Mouse (Mus musculus) heart, adult 2 months (tissue): ENCODE data around the gene Nudt19. TPM values are rescaled to one million over a fixed set of nuclear protein-coding genes. Genes with fewer than 3 reads are reported as not detected.

Source experiments
- DNase-seq, 2 experiments: peaks; one replicate each; pipeline ENCODE4 v3.0.0; 2021
- H3K27ac ChIP-seq: fragments of 200-600 bp; 2 replicates; pipeline ENCODE4 v1.8.1; 2022
- H3K27me3 ChIP-seq: fragments of 200-500 bp; 2 replicates; pipeline ENCODE4 v1.6.1; 2012; ENCODE audit warnings: mild to moderate bottlenecking, low read length, inconsistent platforms, mixed read lengths; ENCODE audit not compliant: control insufficient read depth, insufficient read depth
- H3K36me3 ChIP-seq: fragments of 200-500 bp; 2 replicates; pipeline ENCODE4 v1.6.1; 2012; ENCODE audit warnings: low read length, inconsistent platforms; ENCODE audit not compliant: control insufficient read depth, insufficient read depth
- H3K4me1 ChIP-seq: fragments of 200-500 bp; 2 replicates; pipeline ENCODE4 v1.6.1; 2011; ENCODE audit warnings: low read length; ENCODE audit not compliant: control insufficient read depth, insufficient read depth
- H3K4me3 ChIP-seq: fragments of 200-600 bp; 2 replicates; pipeline ENCODE4 v1.8.1; 2022
- H3K79me2 ChIP-seq: fragments of 200-500 bp; replicated peaks from 2 replicates; pipeline ENCODE4 v1.6.1; 2012; ENCODE audit warnings: mild to moderate bottlenecking, inconsistent platforms, low read length, moderate library complexity, mixed read lengths; ENCODE audit not compliant: control insufficient read depth, insufficient read depth
- H3K9ac ChIP-seq: fragments of 200-500 bp; 2 replicates; pipeline ENCODE4 v1.6.1; 2012; ENCODE audit warnings: low read depth, mild to moderate bottlenecking, control low read depth, inconsistent platforms, low read length, mixed read lengths
- CTCF ChIP-seq: fragments of 200-600 bp; IDR thresholded peaks from 2 replicates; pipeline ENCODE4 v1.8.1; 2022; ENCODE audit warnings: antibody characterized with exemption, mild to moderate bottlenecking, moderate library complexity
- EP300 ChIP-seq: fragments of 200-500 bp; IDR thresholded peaks from 2 replicates; pipeline ENCODE4 v1.6.1; 2011; ENCODE audit warnings: low read depth, low read length, control low read depth; ENCODE audit not compliant: insufficient read depth
- POLR2A ChIP-seq: fragments of 200-500 bp; IDR thresholded peaks from 2 replicates; pipeline ENCODE4 v1.6.1; 2011; ENCODE audit warnings: mild to moderate bottlenecking, low read depth, low read length, control low read depth; ENCODE audit not compliant: insufficient read depth
- WGBS: fragments of 180-500 bp; shearing (Covaris S2); methylation state at CpG from one replicate; pipeline ENCODE4 v1.1.7; 2018; 5-methylcytosine and 5-hydroxymethylcytosine counted together
- intact Hi-C: fragments of 180-260 bp; cut with DNase I; formaldehyde crosslinking; loops from one replicate; pipeline ENCODE4 v1.15.1; 2025
- polyA plus RNA-seq: library from polyadenylated mRNA; depleted of rRNA; stranded (reverse); fragments of >200 nt; gene quantifications from 2 replicates; pipeline ENCODE4 v1.2.3, GENCODE M21; 2012
- total RNA-seq, 2 experiments: library from RNA; stranded (reverse); gene quantifications; 2 replicates each; pipeline ENCODE4 v1.2.3; 2021

Gene Nudt19
- total and polyA plus RNA-seq, 3 experiments = 44.1 to 73.5 (median 63.9) TPM

- intact Hi-C loops = loop anchor here (5.0 kb wide), 1 partner anchor 61 kb away; the partner anchor contains the start of gene Pdcd5
Measured at GRCm38 (mm10) chr7:35586055-35586905, 30.2 kb upstream of the Nudt19 start, which contains the start of gene Ankrd27. Gene Ankrd27, plus strand, starts transcription at chr7:35586244.

GRCm38 (mm10) chr7:35585191-35586054, 29.3 kb upstream of the Nudt19 start, which contains the start of gene Rgs9bp:
Gene Rgs9bp, minus strand, starts transcription at chr7:35585582.
- Histone ChIP-seq H3K36me3 (no peaks in the 10 kb centered on the region), H3K27ac (peak within 1 kb of the TSS; percentile 77), H3K27me3 (peaks cover 9% of the 10 kb centered on the region; the same call in 1 of the 2 replicates), H3K9ac (peak within 1 kb of the TSS; percentile 66), H3K79me2 (no peaks in the 10 kb centered on the region; the same call in 1 of the 2 replicates), H3K4me1 (peaks cover 1% of the 10 kb centered on the region; the same call in 1 of the 2 replicates), H3K4me3 (peak within 1 kb of the TSS; percentile 81)
- TF ChIP-seq EP300 (no peak), CTCF (no peak), POLR2A (no peak)
- under 1% methylated on average over 45 of the region's 45 CpGs for WGBS
- intact Hi-C loops = loop anchor here (2.0 to 5.0 kb wide), 2 partner anchors 29 to 62 kb away; partner anchors contain the start of genes Nudt19 and Pdcd5
- peak; percentile 60 for DNase-seq

More at GRCm38 (mm10) chr7:35586055-35586905, 30.2 kb upstream of the Nudt19 start, which contains the start of gene Ankrd27:
- peak within 1 kb of the TSS; percentile 77 for H3K27ac ChIP-seq
- H3K9ac ChIP-seq = peak within 1 kb of the TSS; percentile 66
- peaks cover 9% of the 10 kb centered on the region; the same call in 1 of the 2 replicates for H3K27me3 ChIP-seq
- peaks cover 1% of the 10 kb centered on the region; the same call in 1 of the 2 replicates for H3K4me1 ChIP-seq
- TF ChIP-seq CTCF = no peak
- peak; percentile 76 for TF ChIP-seq POLR2A
- DNase-seq = peak; percentile 95
- no peaks in the 10 kb centered on the region; the same call in 1 of the 2 replicates for H3K79me2 ChIP-seq
- H3K4me3 ChIP-seq = peak within 1 kb of the TSS; percentile 81
- WGBS = under 1% methylated on average over 49 of the region's 49 CpGs
- no peaks in the 10 kb centered on the region for H3K36me3 ChIP-seq

GRCm38 (mm10) chr7:35584786-35585190, 28.7 kb upstream of the Nudt19 start:
- H3K4me1 ChIP-seq = peaks cover 1% of the 10 kb centered on the region; the same call in 1 of the 2 replicates
- TF ChIP-seq POLR2A = no peak
- TF ChIP-seq EP300 = no peak
- no peak for TF ChIP-seq CTCF
- under 1% methylated on average over 50 of the region's 50 CpGs for WGBS
- H3K9ac ChIP-seq = peak overlapping the region; percentile 57
- DNase-seq = peak in 1 of 2 experiments; percentile 50
- intact Hi-C loops = loop anchor here (2.0 to 5.0 kb wide), 2 partner anchors 28 to 63 kb away; partner anchors contain the start of genes Nudt19 and Pdcd5
- H3K27me3 ChIP-seq = peaks cover 9% of the 10 kb centered on the region; the same call in 1 of the 2 replicates
- H3K27ac ChIP-seq = no peak overlapping the region
- peak overlapping the region; percentile 81 for H3K4me3 ChIP-seq
- H3K36me3 ChIP-seq = no peaks in the 10 kb centered on the region
- H3K79me2 ChIP-seq = no peaks in the 10 kb centered on the region

GRCm38 (mm10) chr7:35584068-35584785, 28.1 kb upstream of the Nudt19 start:
- no peak for TF ChIP-seq CTCF
- TF ChIP-seq POLR2A = no peak
- no peak for TF ChIP-seq EP300
- Histone ChIP-seq H3K27ac (no peak overlapping the region), H3K27me3 (peaks cover 9% of the 10 kb centered on the region; the same call in 1 of the 2 replicates), H3K4me1 (peaks cover 1% of the 10 kb centered on the region; the same call in 1 of the 2 replicates), H3K9ac (peak overlapping the region; percentile 57), H3K79me2 (no peaks in the 10 kb centered on the region), H3K36me3 (no peaks in the 10 kb centered on the region), H3K4me3 (peak overlapping the region; percentile 81)
- intact Hi-C loops = loop anchor here (2.0 kb wide), 1 partner anchor 27 kb away; the partner anchor contains the start of gene Nudt19
- peak in 1 of 2 experiments; percentile 28 for DNase-seq
- 13% methylated on average over 36 of the region's 36 CpGs for WGBS
